Mouse (Mus musculus) ES-Bruce4 (cell line): ENCODE measurements around the gene Itsn1. TPM values are rescaled to one million over a fixed set of nuclear protein-coding genes. Genes with fewer than 3 reads are reported as not detected.

Source experiments
- H3K27ac ChIP-seq: 2 replicates; pipeline ENCODE4 v1.5.1; 2012; ENCODE audit warnings: low read length, inconsistent platforms; ENCODE audit not compliant: insufficient read depth
- H3K27me3 ChIP-seq: 2 replicates; pipeline ENCODE4 v1.6.1; 2012; ENCODE audit warnings: mild to moderate bottlenecking, low read length, inconsistent platforms; ENCODE audit not compliant: control insufficient read depth, poor library complexity, insufficient read depth, severe bottlenecking
- H3K36me3 ChIP-seq: 2 replicates; pipeline ENCODE4 v1.6.1; 2012; ENCODE audit warnings: inconsistent platforms, mild to moderate bottlenecking, low read length, moderate library complexity; ENCODE audit not compliant: control insufficient read depth, poor library complexity, insufficient read depth, severe bottlenecking
- H3K4me1 ChIP-seq: one replicate; pipeline ENCODE4 v1.8.1; 2011; ENCODE audit warnings: low read length; ENCODE audit not compliant: control insufficient read depth, insufficient read depth
- H3K4me3 ChIP-seq: 2 replicates; pipeline ENCODE4 v1.5.1; 2011; ENCODE audit warnings: low read depth, mild to moderate bottlenecking, low read length
- H3K9ac ChIP-seq: 2 replicates; pipeline ENCODE4 v1.6.1; 2012; ENCODE audit warnings: low read depth, mild to moderate bottlenecking, inconsistent platforms; ENCODE audit not compliant: poor library complexity, severe bottlenecking
- H3K9me3 ChIP-seq: replicated peaks from 2 replicates; pipeline ENCODE4 v1.6.1; 2012; ENCODE audit warnings: mild to moderate bottlenecking, low read length, inconsistent platforms; ENCODE audit not compliant: control insufficient read depth, poor library complexity, insufficient read depth, severe bottlenecking
- CTCF ChIP-seq: IDR thresholded peaks from one replicate; pipeline ENCODE4 v1.8.1; 2011; ENCODE audit warnings: low read depth, low read length
- EP300 ChIP-seq: IDR thresholded peaks from 2 replicates; pipeline ENCODE4 v1.6.1; 2011; ENCODE audit warnings: low read depth, low read length; ENCODE audit not compliant: insufficient read depth
- POLR2A ChIP-seq: IDR thresholded peaks from one replicate; pipeline ENCODE4 v1.8.1; 2011; ENCODE audit warnings: low read length; ENCODE audit not compliant: insufficient read depth
- polyA plus RNA-seq: library from polyadenylated mRNA; stranded (reverse); fragments of >200 nt; gene quantifications from 2 replicates; pipeline ENCODE4 v1.2.4, GENCODE M21; 2011; ENCODE audit warnings: low read depth; ENCODE audit not compliant: missing spikeins, insufficient read depth, insufficient read length

Gene Itsn1
- polyA plus RNA-seq, 1 experiment: 85.7 TPM

- no peaks in the 10 kb centered on the region for H3K27me3 ChIP-seq
- H3K9ac ChIP-seq: no peak overlapping the region
- no peak overlapping the region for H3K27ac ChIP-seq
- H3K36me3 ChIP-seq: no peaks in the 10 kb centered on the region
- no peaks in the 10 kb centered on the region for H3K4me1 ChIP-seq
- no peak for TF ChIP-seq POLR2A
- TF ChIP-seq EP300: no peak
- TF ChIP-seq CTCF: no peak
- no peak overlapping the region for H3K4me3 ChIP-seq
- no peaks in the 10 kb centered on the region for H3K9me3 ChIP-seq
Observed at GRCm38 (mm10) chr16:91847525-91848225, 118.6 kb downstream of the Itsn1 start.

- H3K27ac ChIP-seq: no peak overlapping the region
- H3K27me3 ChIP-seq: no peaks in the 10 kb centered on the region
- no peak for TF ChIP-seq EP300
- no peak for TF ChIP-seq POLR2A
- TF ChIP-seq CTCF: no peak
- H3K4me3 ChIP-seq: no peak overlapping the region
- H3K9me3 ChIP-seq: no peaks in the 10 kb centered on the region
- H3K36me3 ChIP-seq: no peaks in the 10 kb centered on the region
- no peak overlapping the region for H3K9ac ChIP-seq
- H3K4me1 ChIP-seq: no peaks in the 10 kb centered on the region
Observed at GRCm38 (mm10) chr16:91848505-91848904, 119.4 kb downstream of the Itsn1 start.

GRCm38 (mm10) chr16:91848906-91849603, 120.0 kb downstream of the Itsn1 start:
- Histone ChIP-seq H3K9me3 (no peaks in the 10 kb centered on the region), H3K36me3 (no peaks in the 10 kb centered on the region), H3K9ac (no peak overlapping the region), H3K4me1 (no peaks in the 10 kb centered on the region), H3K27ac (no peak overlapping the region), H3K27me3 (no peaks in the 10 kb centered on the region), H3K4me3 (no peak overlapping the region)
- TF ChIP-seq CTCF: no peak
- no peak for TF ChIP-seq POLR2A
- no peak for TF ChIP-seq EP300

DNA sequence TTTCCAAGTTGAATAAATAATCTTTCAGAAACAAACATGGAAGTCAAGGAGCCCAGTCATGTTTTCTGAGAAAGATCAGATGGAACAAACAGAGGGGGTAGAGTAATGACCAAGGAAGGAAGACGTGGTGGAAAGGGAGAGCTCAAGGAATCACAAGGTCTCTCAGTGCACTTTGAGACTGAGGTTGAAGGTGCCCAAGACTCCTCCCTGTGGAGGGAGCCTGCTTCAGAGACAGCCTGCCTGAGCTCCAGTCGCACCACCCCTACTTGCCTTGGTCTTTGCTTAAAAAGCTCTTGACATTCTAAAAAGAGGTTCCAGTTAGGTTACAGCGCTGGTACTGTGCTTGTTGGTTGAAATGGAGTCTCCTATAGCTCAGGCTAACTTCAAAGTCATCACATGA, 121.1 kb downstream of the Itsn1 start:
- no peak overlapping the region for H3K9ac ChIP-seq
- no peak overlapping the region for H3K4me3 ChIP-seq
- no peaks in the 10 kb centered on the region for H3K27me3 ChIP-seq
- no peak overlapping the region for H3K27ac ChIP-seq
- no peaks in the 10 kb centered on the region for H3K9me3 ChIP-seq
- H3K36me3 ChIP-seq: no peaks in the 10 kb centered on the region
- no peak for TF ChIP-seq EP300
- no peaks in the 10 kb centered on the region for H3K4me1 ChIP-seq

- no peak overlapping the region for H3K4me3 ChIP-seq
- H3K36me3 ChIP-seq: no peaks in the 10 kb centered on the region
Observed at GRCm38 (mm10) chr16:91851456-91852231, 122.6 kb downstream of the Itsn1 start.

DNA sequence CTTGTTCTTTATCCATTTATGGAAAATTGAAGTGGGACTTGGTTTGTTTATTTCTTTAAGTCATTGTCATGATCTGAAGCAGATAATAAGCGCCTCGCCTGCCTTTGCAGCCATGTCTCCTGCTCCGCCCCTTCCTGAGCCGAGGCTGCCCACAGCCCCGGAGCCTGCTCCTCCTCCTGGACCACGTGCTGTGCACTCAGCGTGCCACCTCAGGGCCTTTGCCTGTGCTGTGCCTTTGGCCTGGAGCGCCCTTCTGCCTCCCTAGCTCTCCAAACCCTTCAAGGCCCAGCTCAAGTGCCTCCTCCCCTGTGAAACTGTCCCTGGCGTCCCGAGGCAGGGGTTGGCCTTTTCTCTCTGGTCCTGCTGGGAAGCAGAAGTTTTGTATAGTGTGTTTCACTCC, 123.7 kb downstream of the Itsn1 start:
- no peak overlapping the region for H3K27ac ChIP-seq
- H3K4me3 ChIP-seq: no peak overlapping the region
- no peaks in the 10 kb centered on the region for H3K27me3 ChIP-seq
- no peak overlapping the region for H3K9ac ChIP-seq
- TF ChIP-seq EP300 (no peak), POLR2A (no peak), CTCF (no peak)
- no peaks in the 10 kb centered on the region for H3K9me3 ChIP-seq
- H3K36me3 ChIP-seq: no peaks in the 10 kb centered on the region
- no peaks in the 10 kb centered on the region for H3K4me1 ChIP-seq

More at GRCm38 (mm10) chr16:91851456-91852231, 122.6 kb downstream of the Itsn1 start:
- Histone ChIP-seq H3K27ac (no peak overlapping the region), H3K9me3 (no peaks in the 10 kb centered on the region), H3K27me3 (no peaks in the 10 kb centered on the region), H3K9ac (no peak overlapping the region), H3K4me1 (no peaks in the 10 kb centered on the region)
- TF ChIP-seq EP300 (no peak), POLR2A (no peak), CTCF (no peak)
